Mouse (Mus musculus) layer of hippocampus, adult 6 months (tissue): Measurements from ENCODE around the gene L1td1. TPM values are rescaled to one million over a fixed set of nuclear protein-coding genes. Genes with fewer than 3 reads are reported as not detected.

Experiments used
- long read RNA-seq, 2 experiments: library from polyadenylated mRNA; unstranded; transcript quantifications; one replicate each; pipeline ENCODE4 v2.0.0; 2019 to 2020
- polyA plus RNA-seq: library from polyadenylated mRNA; unstranded; fragments of <200 nt; fragmentation: Nextera tagmentation; gene quantifications from 2 replicates; pipeline ENCODE4 v1.2.3, GENCODE M21; 2021

Gene L1td1
- not detected in 2 replicates for polyA plus RNA-seq
- long read RNA-seq, experiment 1, result 0 reads
- long read RNA-seq, experiment 2, result 0 reads

GRCm38 (mm10) chr4:98726590-98727237, at the start of gene L1td1:
Gene L1td1 (plus strand): TSS chr4:98726734.

Other genes starting within 250 kb of the L1td1 start
- gene Kank4, start 90.8 kb downstream of the L1td1 start, polyA plus RNA-seq, result 0.20 and 0.33 TPM in 2 replicates
- gene I0C0044D17Rik, start 97.1 kb downstream of the L1td1 start, polyA plus RNA-seq, result not detected in 2 replicates
- 13.9 and 14.2 TPM in 2 replicates for gene Usp1, start 197.1 kb downstream of the L1td1 start, polyA plus RNA-seq